Mouse (Mus musculus): ENCODE data around the gene Ric8b.
A peak's percentile ranks its signal among the peaks of the same experiment; 100 is the strongest.

The Ric8b gene

DNA sequence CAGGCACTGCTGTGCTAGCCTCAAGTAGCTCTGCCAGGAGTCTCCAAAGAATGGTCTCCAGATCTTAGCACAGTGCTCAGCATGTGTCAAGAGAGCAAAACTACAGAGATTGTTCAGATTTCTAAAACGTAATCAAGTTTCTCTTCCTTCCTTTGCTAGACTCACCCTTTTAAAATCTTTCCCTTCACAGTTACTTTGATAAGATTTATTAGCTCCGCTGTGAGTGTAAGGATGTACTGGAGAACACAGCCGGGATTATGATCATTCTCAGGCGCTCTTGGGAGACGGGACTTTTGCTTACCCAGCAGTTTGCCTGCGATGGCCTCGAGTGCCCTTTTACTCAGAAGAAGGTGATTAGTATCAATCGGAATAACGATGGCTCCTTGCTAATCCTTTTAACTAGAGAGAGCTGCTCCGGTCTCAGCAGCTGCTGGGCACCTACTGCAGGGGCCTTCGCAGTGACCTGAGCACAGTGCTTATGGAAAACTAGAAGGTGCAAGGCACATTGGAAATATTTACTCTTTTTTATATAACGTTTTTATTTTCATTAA, 43.0 kb downstream of the Ric8b start:
- no peak for DNase-seq (ENCODE audit: low spot score)

DNA sequence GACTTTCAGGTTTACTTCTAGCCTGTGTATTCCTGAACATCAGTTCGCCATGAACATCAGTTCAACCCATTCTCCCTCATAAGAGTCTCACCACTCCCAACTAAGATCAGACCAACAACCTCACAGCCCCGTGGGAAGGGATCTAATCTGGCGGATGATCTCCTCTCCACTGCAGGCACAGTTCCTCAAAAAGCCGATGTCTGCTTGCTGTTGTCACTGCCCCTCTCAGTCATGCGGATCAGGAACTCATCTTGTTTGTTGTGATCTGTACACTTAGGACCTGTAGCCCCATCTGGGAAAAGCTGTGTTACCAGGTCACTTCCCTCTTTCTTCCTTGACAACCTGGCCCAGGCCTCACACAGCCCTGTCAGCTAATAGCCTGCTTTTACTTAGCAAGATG, 45.7 kb downstream of the Ric8b start:
- no peak for DNase-seq (ENCODE audit: low spot score)

DNA sequence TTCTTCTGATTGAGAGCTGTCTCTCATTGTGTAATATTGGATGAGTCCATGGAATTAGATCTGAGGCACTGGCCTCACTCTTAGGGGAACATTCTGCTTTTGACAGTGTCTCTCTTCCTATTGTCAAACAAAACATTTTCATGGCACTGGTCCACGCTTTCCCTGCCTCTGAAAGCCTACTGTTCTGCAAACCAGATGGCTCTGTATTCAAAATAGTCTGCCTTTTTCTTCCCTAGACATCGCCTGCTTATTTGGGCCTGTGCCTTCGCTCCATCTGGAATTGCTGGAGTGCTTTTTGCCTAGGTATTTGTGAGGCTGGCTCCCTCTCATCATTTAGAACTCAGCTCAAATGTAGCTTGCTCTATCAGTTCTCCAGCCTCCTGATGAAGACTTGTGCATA, 46.3 kb downstream of the Ric8b start:
- no peak for DNase-seq (ENCODE audit: low spot score)

DNA sequence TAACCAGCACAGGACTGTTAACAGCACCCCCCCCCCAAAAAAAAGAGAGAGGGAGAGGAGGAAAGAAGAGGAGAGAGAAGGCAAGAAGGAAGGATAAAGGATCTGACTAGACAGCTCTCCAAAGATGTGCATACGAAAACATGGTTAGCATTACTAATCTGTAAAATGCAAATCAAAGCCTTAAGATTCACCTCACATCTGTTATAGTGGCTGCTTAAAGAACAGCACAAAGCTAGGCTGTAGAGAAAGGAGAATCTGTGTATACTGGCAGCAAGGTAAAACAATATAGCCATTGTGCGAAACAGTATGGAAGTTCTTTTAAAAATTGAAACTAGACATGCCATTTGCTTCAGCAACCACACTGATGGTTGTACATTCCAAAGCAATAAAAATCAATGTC, 49.1 kb downstream of the Ric8b start:
- DNase-seq (ENCODE audit: low spot score), result no peak

DNA sequence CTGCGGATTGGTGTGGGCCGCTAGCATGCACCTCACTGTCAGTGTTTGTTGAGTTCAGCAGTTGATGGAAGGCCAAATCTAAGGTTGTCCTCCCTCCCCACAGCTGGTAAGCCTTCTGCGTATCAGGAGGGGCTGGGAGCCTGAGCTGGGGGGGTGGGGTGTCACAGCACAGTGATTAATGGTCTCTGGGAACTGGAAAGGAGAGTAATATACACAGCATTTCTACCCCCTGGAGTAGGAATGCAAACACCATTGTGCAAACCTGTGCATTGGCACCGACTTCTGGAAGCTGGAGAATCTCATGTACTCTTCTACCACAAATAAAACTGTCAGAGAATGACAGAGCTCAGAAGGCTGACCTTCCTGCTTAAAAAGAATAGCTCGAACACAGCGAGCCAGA, 50.2 kb downstream of the Ric8b start:
- peak; percentile 46 for DNase-seq (ENCODE audit: low spot score)

GRCm38 (mm10) chr10:84968852-84969704, 51.7 kb downstream of the Ric8b start:
- DNase-seq (ENCODE audit: low spot score), result no peak

DNA sequence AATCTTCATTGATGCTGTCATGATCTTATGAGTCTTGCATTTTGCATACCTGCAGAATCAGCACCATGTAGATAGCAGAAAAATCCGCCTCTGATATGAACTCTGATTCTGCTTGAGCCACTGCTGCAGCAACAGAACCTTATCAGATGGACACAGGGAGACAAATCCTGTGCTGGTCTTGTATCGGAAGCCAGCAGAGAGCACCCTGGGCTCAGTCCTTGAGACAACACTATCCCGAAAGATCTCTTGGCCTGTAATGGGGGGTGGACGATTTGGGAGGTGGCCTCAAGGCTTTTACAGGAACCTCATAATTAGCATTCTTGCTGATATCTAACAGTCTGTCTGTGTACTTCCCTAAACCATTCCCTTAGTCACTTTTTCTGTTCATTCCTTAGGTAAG, 57.8 kb downstream of the Ric8b start:
- DNase-seq (ENCODE audit: low spot score), result no peak

- no peak for DNase-seq (ENCODE audit: low spot score)
These were observed 59.4 kb downstream of the Ric8b start for GRCm38 (mm10) chr10:84976588-84977351.

DNA sequence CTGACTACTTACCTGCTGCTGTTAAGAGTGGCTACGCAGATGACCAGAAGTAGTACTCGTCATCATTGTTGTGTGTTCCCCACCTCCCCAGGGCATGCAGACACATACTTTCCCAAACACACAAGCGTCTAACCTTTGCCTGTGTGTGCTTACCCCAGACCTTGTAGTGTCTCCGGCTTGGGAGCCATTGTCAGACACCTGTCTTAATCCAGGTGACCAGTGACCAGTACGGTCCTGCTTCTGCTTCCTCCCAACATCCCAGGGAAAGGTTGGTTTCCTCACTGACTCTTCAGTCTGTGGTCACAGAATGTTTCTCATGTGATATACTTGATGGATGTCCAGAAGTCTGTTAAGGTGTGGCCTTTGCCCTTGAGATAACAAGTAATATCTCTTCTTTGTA, 62.9 kb downstream of the Ric8b start:
- no peak for DNase-seq (ENCODE audit: low spot score)

DNA sequence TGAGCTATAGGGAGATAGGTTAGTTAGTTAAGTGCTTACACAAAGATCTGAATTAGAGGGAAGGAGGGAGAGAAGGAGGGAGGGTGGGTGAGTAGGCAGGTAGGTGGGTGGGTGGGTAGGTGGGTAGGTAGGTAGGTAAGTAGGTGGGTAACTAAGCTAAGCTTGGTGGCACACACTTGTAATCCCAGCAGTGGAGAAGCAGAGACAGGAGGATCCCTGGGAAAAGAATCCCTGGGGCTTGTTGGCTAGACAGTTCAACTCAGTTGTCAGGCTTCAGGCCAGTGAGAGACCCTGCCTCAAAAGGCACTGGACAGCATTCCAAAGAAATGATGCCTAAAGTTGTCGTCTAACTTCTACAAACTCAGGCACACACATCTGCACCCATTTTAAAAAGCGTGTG, 64.0 kb downstream of the Ric8b start:
- no peak for DNase-seq (ENCODE audit: low spot score)

- no peak for DNase-seq (ENCODE audit: low spot score)
These were observed 65.3 kb downstream of the Ric8b start for GRCm38 (mm10) chr10:84982675-84983074.

DNA sequence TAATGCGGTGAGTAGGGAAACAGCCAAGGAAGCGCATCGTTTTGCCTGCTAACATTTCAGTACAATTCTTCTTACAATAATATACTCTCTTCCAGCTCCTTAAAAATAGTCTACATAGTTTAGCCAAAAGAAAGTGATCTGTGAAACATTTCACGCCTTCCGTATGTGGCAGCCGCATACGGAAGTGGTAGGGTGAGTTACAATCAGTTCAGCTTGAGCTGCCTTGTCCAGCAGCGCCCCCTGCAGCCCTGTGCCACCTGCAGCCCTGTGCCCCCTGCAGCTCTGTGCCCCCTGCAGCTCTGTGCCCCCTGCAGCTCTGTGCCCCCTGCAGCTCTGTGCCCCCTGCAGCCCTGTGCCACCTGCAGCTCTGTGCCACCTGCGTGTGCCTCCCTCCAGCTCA, 68.5 kb downstream of the Ric8b start:
- no peak for DNase-seq (ENCODE audit: low spot score)

- no peak for DNase-seq (ENCODE audit: low spot score)
These were observed 70.2 kb downstream of the Ric8b start for GRCm38 (mm10) chr10:84987666-84988065.

- no peak for DNase-seq (ENCODE audit: low spot score)
These were observed 71.2 kb downstream of the Ric8b start for GRCm38 (mm10) chr10:84988650-84989049.

DNA sequence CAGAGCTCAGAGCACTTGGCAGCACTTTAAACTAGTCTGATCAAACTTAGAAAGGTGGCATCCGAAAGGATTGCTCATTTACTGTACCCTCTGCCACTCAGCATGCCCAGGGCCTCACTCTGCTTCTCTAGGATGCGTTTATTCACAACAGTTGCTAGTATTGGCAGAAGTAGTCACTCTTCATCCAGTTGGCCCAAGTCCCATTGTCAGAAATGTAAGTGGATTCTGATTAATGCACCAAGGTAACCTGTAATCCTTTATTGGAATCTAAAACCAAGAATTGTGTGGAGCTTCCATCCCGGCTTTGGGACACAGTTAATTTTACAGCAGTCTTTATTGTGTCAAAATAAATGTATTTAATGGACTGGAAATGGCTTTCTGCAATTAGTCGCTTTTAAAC, 76.9 kb downstream of the Ric8b start:
- no peak for DNase-seq (ENCODE audit: low spot score)

DNA sequence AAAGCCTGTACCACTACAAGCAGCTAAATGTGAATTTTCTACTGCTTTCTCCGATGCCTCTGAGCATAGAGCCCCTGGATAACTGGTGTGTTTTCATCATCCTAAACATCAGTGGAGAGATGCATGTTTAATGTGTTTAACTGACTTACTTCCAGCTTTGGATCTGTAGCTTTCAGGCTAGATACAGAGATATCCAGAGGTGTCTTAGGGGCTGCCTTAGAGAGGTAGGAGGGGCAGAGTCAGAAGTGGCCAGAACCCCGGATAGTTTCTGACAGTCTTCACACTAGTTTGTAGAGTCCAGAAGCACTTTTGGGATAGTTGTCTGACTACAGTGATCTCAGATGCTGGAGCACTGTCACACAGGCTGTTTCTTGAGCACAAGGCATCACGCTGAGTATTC, 77.6 kb downstream of the Ric8b start:
- DNase-seq (ENCODE audit: low spot score), result no peak

DNA sequence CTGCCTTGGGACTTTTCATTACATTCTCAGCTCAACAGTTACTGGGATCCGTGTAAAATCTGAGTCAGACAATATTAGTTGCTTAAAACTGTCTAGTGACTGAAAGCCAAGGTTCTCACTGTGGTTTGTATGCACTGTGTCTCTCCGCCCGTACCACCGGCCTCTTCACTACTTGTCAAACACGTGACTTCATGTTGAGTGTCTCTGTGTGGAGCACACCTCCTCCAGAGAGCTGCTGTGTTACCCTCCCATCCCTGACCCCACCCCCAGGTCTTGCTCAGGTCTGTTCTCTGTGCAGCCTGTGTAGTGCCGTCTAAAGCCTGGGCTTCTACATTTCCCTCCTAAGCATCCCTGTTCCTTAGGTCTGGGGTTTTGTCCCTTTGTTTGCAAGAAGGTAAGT, 79.0 kb downstream of the Ric8b start:
- DNase-seq (ENCODE audit: low spot score), result no peak

DNA sequence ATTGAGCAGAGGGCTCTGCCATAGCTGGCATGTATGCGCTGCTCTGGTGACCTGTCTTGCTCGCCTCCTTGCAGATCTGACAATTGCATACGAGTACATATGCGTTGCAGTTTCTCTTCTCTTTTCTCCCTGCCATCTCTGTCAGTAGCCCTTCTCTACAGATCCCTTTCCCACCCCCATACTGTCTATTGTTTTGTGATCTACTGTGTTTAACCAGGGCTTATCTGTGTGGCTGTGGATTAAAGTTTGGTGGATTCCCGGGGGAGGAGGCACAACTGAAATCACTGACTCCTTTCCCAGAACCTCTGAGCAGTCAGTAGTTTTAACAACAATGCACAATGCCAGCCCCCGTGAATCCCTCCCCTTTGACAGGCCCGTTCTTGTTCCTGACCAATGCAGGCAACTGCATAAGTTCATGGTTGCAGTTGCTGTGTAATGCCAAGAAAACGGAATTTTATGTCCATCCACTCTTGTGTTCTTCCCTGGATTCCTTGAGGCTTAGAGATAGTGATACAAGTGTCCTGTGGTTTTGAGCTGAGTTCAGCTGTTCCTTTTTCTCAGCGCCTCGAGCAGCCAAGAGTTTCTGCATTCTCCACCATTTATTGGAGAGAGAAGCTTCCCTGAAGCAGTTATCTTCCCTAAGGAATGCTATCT, 80.3 kb downstream of the Ric8b start:
- no peak for DNase-seq (ENCODE audit: low spot score)

DNA sequence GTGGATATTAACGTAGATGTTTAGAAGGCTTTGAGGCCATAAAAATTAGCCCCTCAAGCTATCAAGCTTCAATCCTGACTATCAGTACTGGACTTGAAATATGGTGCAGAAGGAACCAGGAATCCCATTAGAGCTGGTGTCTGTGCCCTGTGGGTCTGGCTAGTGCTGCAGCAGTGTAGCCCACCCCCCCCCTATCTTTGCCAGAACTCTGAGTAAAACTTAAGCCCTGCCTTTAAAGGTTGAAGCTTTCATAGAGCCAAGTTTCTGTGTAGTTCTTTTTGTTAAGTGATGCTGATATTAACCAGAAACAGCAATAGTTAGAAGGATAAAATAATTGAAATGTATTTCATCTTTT, 80.8 kb downstream of the Ric8b start:
- no peak for DNase-seq (ENCODE audit: low spot score)

GRCm38 (mm10) chr10:85001920-85002319, 84.5 kb downstream of the Ric8b start:
- DNase-seq (ENCODE audit: low spot score), result no peak

DNA sequence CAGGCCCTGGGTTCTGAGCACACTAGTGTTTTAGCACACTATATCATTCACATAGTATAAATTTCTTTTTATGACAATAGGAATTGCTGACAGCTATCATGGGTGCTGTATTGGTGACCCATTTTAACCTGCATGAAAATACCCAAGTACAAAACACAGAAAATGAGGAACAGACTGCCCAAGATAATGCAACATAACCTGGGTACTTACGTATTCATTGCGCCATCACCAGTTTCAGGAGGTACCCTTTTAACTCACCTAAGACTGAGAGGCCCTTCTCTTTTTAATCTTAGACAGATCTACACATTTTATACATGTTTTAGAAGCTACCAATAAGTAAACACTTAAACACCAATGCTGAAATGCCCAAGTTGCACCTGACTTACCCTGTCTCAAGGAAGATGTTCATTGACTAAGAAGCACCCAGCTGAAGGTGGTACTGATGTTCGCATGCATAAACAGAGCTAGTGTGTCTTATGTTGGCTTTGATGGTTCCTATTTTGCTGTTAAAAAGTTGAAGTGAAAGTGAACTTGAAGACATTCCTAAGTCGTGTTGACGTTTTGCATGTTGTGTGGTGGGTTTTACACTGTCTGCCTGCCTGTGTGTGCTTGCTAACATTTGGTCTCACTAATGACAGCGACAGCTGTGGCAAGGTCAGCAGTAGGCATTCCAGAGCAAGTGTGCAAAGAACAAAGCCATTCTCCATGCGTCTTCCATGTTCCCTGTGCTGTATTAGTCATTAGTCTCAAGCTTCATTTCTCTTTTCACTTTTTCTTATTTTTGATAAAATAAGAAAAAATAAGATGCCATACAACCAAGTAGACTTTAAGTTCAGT, 86.0 kb downstream of the Ric8b start:
- no peak for DNase-seq (ENCODE audit: low spot score)

Measured in yolk sac, embryonic 10.5 days (tissue).